8 mouse cellular contexts compared by ENCODE assay signal in genomic region chr2:180709923-180710272, GRCm38 (mm10). TPM values are rescaled to one million over a fixed set of nuclear protein-coding genes. Genes with fewer than 3 reads are reported as not detected.
DNase-seq lines count a peak whose midpoint lies in the region; ATAC-seq and TF ChIP-seq lines count a peak whose summit lies in the region.

Gene Dido1, minus strand, starts transcription at chr2:180709999.
Gene Gid8, plus strand, starts transcription at chr2:180710117.

- H3K9me3 ChIP-seq in embryonic facial prominence, embryonic 13.5 days, result no peaks in the 10 kb centered on the region
- no peaks in the 10 kb centered on the region for H3K9me3 ChIP-seq in limb, embryonic 12.5 days
- H3K9me3 ChIP-seq in midbrain, embryonic 15.5 days, result no peaks in the 10 kb centered on the region

- under 1% methylated on average over 41 of the region's 43 CpGs for WGBS in embryonic facial prominence, embryonic 13.5 days
- under 1% methylated on average over 43 of the region's 43 CpGs for WGBS in kidney, adult 2 months
- WGBS in limb, embryonic 12.5 days, result 1% methylated on average over 40 of the region's 43 CpGs
- under 1% methylated on average over 42 of the region's 43 CpGs for WGBS in midbrain, embryonic 15.5 days
- under 1% methylated on average over 43 of the region's 43 CpGs for WGBS in spleen, adult 2 months

- TF ChIP-seq POLR2A in kidney, adult 2 months (IDR thresholded peaks at IDR 0.05; ENCODE audit: low read depth, low read length), result peak; percentile 44
- TF ChIP-seq POLR2A in spleen, adult 2 months (IDR thresholded peaks at IDR 0.05; ENCODE audit: low read depth, low read length), result peak; percentile 28; the same call in 1 of the 2 replicates

- H3K27me3 ChIP-seq in embryonic facial prominence, embryonic 13.5 days, result no peaks in the 10 kb centered on the region
- H3K27me3 ChIP-seq in kidney, adult 2 months (replicated peaks; ENCODE audit: control insufficient read depth, insufficient read depth, low read length), result no peaks in the 10 kb centered on the region
- no peaks in the 10 kb centered on the region for H3K27me3 ChIP-seq in limb, embryonic 12.5 days
- H3K27me3 ChIP-seq in midbrain, embryonic 15.5 days (replicated peaks), result no peaks in the 10 kb centered on the region
- no peaks in the 10 kb centered on the region for H3K27me3 ChIP-seq in spleen, adult 2 months (ENCODE audit: control insufficient read depth, insufficient read depth, low read length)

- H3K4me2 ChIP-seq in embryonic facial prominence, embryonic 13.5 days, result peak within 1 kb of the TSS; percentile 89
- peak within 1 kb of the TSS; percentile 91 for H3K4me2 ChIP-seq in limb, embryonic 12.5 days
- peak within 1 kb of the TSS; percentile 87 for H3K4me2 ChIP-seq in midbrain, embryonic 15.5 days

- H3K9ac ChIP-seq in embryonic facial prominence, embryonic 13.5 days, result peak within 1 kb of the TSS; percentile 100
- H3K9ac ChIP-seq in limb, embryonic 12.5 days (replicated peaks), result peak within 1 kb of the TSS; percentile 98
- H3K9ac ChIP-seq in midbrain, embryonic 15.5 days, result peak within 1 kb of the TSS; percentile 86

- H3K4me3 ChIP-seq in embryonic facial prominence, embryonic 13.5 days, result peak within 1 kb of the TSS; percentile 96
- H3K4me3 ChIP-seq in kidney, adult 2 months (ENCODE audit: insufficient read depth, low read depth, low read length), result peak within 1 kb of the TSS; percentile 78
- H3K4me3 ChIP-seq in limb, embryonic 12.5 days (replicated peaks), result peak within 1 kb of the TSS; percentile 99
- peak within 1 kb of the TSS; percentile 74 for H3K4me3 ChIP-seq in midbrain, embryonic 15.5 days
- H3K4me3 ChIP-seq in spleen, adult 2 months (ENCODE audit: extremely low read depth, insufficient read depth, insufficient read length), result peak within 1 kb of the TSS; percentile 87

- peaks cover 17% of the 10 kb centered on the region for H3K4me1 ChIP-seq in embryonic facial prominence, embryonic 13.5 days
- H3K4me1 ChIP-seq in kidney, adult 2 months (ENCODE audit: control insufficient read depth, insufficient read depth, low read length), result peaks cover 18% of the 10 kb centered on the region
- peaks cover 20% of the 10 kb centered on the region for H3K4me1 ChIP-seq in limb, embryonic 12.5 days (replicated peaks)
- H3K4me1 ChIP-seq in midbrain, embryonic 15.5 days, result peaks cover 31% of the 10 kb centered on the region
- H3K4me1 ChIP-seq in spleen, adult 2 months (ENCODE audit: control insufficient read depth, insufficient read depth, insufficient read length), result peaks cover 11% of the 10 kb centered on the region

- TF ChIP-seq CTCF in kidney, adult 2 months (conservative IDR thresholded peaks at IDR 0.05; ENCODE audit: insufficient read depth, insufficient read length, low read depth, low read length), result no peak
- no peak for TF ChIP-seq CTCF in spleen, adult 2 months (IDR thresholded peaks at IDR 0.05; ENCODE audit: extremely low read depth, insufficient read depth, insufficient read length, insufficient replicate concordance)

- H3K27ac ChIP-seq in embryonic facial prominence, embryonic 13.5 days, result peak within 1 kb of the TSS; percentile 85
- peak within 1 kb of the TSS; percentile 79 for H3K27ac ChIP-seq in kidney, adult 2 months (ENCODE audit: insufficient read depth, low read depth, low read length)
- H3K27ac ChIP-seq in limb, embryonic 12.5 days, result peak within 1 kb of the TSS; percentile 88
- H3K27ac ChIP-seq in midbrain, embryonic 15.5 days, result peak within 1 kb of the TSS; percentile 83
- peak within 1 kb of the TSS; percentile 87 for H3K27ac ChIP-seq in spleen, adult 2 months (ENCODE audit: insufficient read depth, low read length)

- peaks cover 23% of the 10 kb centered on the region for H3K36me3 ChIP-seq in embryonic facial prominence, embryonic 13.5 days
- peaks cover 1% of the 10 kb centered on the region; the same call in 1 of the 2 replicates for H3K36me3 ChIP-seq in kidney, adult 2 months (ENCODE audit: control insufficient read depth, insufficient read depth, low read length)
- H3K36me3 ChIP-seq in limb, embryonic 12.5 days, result peaks cover 44% of the 10 kb centered on the region
- peaks cover 12% of the 10 kb centered on the region; the same call in 1 of the 2 replicates for H3K36me3 ChIP-seq in midbrain, embryonic 15.5 days (replicated peaks)
- peaks cover 5% of the 10 kb centered on the region for H3K36me3 ChIP-seq in spleen, adult 2 months (ENCODE audit: control insufficient read depth, insufficient read depth, low read length)

- DNase-seq in 3134 (ENCODE audit: extremely low read depth, insufficient read length, low spot score), result peak; percentile 94
- DNase-seq in adrenal gland, postnatal 36 days, result peak; percentile 97 to 98
- DNase-seq in heart, adult 18-20 months, result peak; percentile 98 to 99
- peak; percentile 99 for DNase-seq in kidney, adult 2 months
- peak; percentile 96 to 97 for DNase-seq in spleen, adult 2 months (ENCODE audit: low read depth in 1 of 2, low spot score in 2 of 2)

- peak; percentile 92 for ATAC-seq in embryonic facial prominence, embryonic 13.5 days (ENCODE audit: insufficient number of reproducible peaks, insufficient read depth, low FRiP score, low TSS enrichment, low read depth)
- peak; percentile 93 for ATAC-seq in limb, embryonic 12.5 days (ENCODE audit: insufficient number of reproducible peaks, insufficient read depth, low FRiP score, low TSS enrichment, low read depth)
- peak; percentile 95 for ATAC-seq in midbrain, embryonic 15.5 days (replicated peaks)

RNA-seq across cellular contexts. Expression of gene Dido1, which starts in this region (rescaled TPM):
- 10 to 100 TPM; 38.7 to 40.7 TPM for total RNA-seq in adrenal gland, postnatal 36 days (2021)
- 36.3 and 36.5 TPM in 2 replicates for polyA plus RNA-seq in embryonic facial prominence, embryonic 13.5 days (2015; fragmentation: Nextera tagmentation; extraction: Ambion mirVana)
- total RNA-seq in heart, adult 18-20 months (2021), result 10 to 100 TPM; 25.8 to 29.9 TPM
- 13.2 and 13.4 TPM in 2 replicates for polyA plus RNA-seq in kidney, adult 2 months (2012; rRNA removed)
- polyA plus RNA-seq in limb, embryonic 12.5 days (2016; fragmentation: Nextera tagmentation; extraction: Ambion mirVana), result 36.1 and 38.2 TPM in 2 replicates
- 29.0 and 30.1 TPM in 2 replicates for polyA plus RNA-seq in midbrain, embryonic 15.5 days (2015; fragmentation: Nextera tagmentation; extraction: Ambion mirVana)
- 11.4 and 12.5 TPM in 2 replicates for polyA plus RNA-seq in spleen, adult 2 months (2012; rRNA removed)

RNA-seq across cellular contexts. Expression of gene Gid8, which starts in this region (rescaled TPM):
- 10 to 100 TPM; 58.9 to 63.1 TPM for total RNA-seq in adrenal gland, postnatal 36 days (2021)
- polyA plus RNA-seq in embryonic facial prominence, embryonic 13.5 days (2015; fragmentation: Nextera tagmentation; extraction: Ambion mirVana), result 62.8 and 66.5 TPM in 2 replicates
- total RNA-seq in heart, adult 18-20 months (2021), result 10 to 100 TPM; 55.8 to 59.5 TPM
- 33.3 and 35.4 TPM in 2 replicates for polyA plus RNA-seq in kidney, adult 2 months (2012; rRNA removed)
- 60.7 and 60.9 TPM in 2 replicates for polyA plus RNA-seq in limb, embryonic 12.5 days (2016; fragmentation: Nextera tagmentation; extraction: Ambion mirVana)
- polyA plus RNA-seq in midbrain, embryonic 15.5 days (2015; fragmentation: Nextera tagmentation; extraction: Ambion mirVana), result 56.1 and 60.7 TPM in 2 replicates
- 21.1 and 22.8 TPM in 2 replicates for polyA plus RNA-seq in spleen, adult 2 months (2012; rRNA removed)

Comparison
In these comparisons a context has a peak if more than half of its experiments do, and no peak if none do; other contexts are left out.
1. Peak in every context shown above with its lines: DNase-seq, ATAC-seq, H3K4me3 ChIP-seq and H3K27ac ChIP-seq.